Mouse (Mus musculus): ENCODE measurements around the gene Trmt61a.
A peak's percentile ranks its signal among the peaks of the same experiment; 100 is the strongest.
"Not testable (repeated sequence)": the region's sequence is repeated elsewhere in the genome, so short reads cannot be mapped to it uniquely, and the experiment has no call there.

Trmt61a gene

DNA sequence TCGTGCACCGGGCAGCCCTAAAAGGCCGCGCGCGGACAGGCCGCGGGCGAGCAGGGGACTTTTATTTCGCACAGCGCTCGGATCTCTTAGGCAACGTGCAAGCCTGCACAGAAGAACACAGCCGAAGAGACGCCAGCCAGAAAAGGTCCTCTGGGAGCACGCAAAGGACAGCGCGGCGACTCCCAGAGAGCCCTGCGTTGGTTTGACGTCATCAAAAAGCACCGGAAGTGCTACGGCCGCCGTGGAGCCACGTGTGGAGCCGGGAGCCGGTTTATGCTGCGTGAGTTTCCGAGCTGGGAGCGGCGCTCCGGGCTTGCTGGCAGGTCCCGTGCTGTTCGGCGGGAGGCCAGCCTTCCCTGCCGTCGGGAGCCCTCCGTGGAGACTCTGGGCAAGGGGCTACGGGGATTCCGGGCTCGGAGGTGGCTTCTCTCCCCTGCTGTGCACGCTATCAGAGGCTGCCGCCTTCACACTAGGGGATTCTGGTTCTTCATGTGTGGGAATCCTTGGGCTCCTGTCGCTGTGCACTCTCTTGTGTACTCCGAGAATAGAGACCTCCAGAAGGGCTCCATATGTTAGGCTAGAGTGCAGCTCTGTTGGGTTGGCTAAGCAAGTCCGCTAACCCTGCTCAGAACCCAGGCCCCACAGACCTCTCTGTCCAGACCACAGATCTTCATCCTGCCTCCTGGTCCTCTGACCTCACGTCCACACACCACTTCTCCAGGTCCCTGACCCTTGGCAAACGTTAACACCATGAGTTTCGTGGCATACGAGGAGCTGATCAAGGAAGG is at the start of gene Trmt61a:
Trmt61a (plus strand) TSS at position 224 of the 788 bp plus-strand sequence.
- DNase-seq = peak; percentile 93

DNA sequence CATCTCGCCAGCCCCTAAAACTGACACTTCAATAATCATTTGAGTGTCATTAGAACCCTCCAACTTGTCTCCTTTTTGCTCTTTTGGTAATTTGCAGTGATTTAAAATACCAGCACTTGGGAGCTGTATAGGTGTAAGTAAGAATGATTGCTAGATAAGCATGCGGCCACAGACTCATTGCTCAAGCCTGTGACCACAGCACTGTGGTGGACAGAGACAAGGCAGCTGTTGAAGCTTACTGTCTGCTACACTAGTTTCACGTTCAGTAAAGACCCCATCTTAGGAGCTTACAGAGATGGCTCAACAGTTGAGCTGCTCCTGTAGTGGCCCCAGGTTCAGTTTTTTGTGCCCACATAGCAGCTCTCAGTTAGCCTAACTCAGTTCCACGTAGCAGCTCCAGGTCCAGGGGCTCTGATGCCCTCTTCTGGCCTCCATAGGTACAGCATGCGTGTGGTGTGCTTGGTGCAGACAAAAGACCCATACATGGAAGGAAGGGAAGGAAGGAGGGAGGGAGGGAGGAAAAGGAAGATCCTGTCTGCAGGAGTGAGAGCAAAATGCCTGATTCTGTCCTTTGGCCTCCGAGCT is 29.8 kb upstream of the Trmt61a start:
- DNase-seq = peak; percentile 73

DNA sequence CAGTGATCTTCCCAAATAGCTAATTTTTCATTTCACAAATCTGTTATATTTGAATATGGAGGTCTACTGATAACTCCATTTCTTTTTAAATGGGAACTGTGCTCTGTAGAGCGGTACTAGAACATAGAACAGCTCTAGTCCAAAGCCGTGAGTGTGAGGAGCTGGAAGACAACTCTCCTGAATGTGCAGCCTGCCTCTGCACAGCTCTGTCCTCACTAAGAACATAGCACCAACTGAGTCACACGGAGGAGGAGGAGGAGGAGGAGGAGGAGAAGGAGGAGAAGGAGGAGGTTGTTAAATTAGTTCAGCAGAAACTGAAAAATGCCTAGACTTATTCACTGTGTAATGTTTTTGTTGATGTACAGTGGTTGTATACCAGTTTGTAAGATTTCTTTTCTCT is 25.0 kb upstream of the Trmt61a start:
- no peak for DNase-seq

DNA sequence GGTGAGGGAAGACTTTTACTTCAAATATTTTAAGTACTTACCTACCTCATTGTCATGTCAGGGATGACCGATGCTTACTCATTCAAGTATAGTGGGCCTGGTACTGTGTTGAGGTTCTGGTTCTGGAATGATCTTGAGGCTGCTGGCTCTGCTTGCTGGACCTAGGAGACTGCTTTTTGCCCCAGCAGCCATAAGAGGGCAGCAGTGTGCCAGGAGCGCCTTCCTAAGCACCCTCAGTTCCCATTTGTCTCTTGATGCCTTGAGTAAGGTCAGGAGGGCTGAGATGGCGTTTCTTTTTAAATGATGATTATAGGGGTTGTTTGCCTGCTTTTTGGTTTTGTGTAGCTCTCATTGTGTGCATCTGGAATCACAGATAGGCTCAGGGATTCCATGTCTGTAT is 24.5 kb upstream of the Trmt61a start:
- DNase-seq = peak; percentile 78

DNA sequence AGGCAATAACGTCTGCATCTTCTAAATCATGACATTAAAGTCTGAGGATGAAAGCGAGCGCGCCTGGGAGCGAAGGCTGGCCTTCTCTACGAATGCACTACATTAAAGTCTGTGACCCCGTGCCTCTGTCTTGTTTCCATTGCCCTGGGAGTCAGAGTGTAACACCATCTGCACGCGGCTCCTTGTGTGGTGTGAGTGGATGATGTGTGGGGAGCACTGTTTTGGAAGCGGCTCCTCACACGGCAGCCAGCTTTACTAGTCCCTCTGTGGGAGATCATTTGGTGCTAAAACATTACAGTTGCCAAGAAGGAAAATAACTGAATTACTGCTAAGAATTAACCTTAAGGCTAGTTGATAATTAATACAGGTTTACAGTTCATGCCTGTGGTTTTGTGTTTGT is 22.2 kb upstream of the Trmt61a start:
- no peak for DNase-seq

DNA sequence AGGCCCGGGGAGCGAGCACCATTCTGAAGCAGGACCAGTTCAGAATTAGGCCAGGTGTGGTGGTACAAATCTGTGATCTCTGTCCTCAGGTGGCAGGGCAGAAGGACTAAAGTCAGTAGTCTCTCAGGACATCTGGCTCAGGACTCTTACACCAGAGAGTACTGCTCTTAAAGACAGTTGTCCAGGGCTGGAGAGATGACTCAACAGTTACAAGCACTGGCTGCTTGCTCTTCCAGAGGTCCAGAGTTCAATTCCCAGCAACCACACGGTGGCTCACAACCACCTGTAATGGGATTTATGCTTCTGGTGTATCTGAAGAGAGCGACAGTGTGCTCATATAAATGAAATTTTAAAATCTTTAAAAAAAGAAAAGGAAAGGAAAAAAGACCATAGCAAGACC is 18.6 kb upstream of the Trmt61a start:
- DNase-seq = no peak

DNA sequence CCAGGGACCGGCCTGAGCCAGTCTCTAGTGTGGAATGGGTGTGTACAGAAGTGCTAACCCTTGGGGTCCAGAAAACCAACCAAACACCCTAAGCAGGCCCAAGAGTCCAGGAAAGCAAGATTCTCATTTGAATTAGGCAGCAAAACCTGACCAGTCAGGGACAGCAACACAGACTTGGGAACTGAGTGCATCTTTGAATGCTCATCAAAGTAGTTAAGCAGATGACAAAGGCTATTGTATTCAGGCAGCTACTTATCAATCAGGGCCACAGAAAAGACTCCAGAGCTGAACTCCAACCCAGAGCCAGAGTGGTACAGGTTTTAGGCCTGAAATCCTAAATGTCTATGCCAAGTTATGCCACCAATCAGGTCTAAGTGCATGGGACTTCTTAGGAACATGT is 17.3 kb upstream of the Trmt61a start:
- DNase-seq = no peak

DNA sequence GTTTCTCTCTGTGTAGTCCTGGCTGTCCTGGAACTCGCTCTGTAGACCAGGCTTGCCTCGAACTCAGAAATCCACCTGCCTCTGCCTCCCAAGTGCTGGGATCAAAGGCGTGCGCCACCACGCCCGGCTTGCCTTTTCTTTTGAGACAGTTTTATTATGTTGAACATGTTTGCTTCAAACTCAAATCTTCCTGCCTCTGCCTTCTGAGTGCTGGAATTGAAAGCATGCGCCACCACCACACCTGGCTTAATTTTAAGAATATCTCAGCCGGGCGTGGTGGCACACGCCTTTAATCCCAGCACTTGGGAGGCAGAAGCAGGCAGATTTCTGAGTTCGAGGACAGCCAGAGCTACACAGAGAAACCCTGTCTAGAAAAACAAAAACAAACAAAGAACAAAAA is 16.4 kb upstream of the Trmt61a start:
- DNase-seq = not testable (repeated sequence)

DNA sequence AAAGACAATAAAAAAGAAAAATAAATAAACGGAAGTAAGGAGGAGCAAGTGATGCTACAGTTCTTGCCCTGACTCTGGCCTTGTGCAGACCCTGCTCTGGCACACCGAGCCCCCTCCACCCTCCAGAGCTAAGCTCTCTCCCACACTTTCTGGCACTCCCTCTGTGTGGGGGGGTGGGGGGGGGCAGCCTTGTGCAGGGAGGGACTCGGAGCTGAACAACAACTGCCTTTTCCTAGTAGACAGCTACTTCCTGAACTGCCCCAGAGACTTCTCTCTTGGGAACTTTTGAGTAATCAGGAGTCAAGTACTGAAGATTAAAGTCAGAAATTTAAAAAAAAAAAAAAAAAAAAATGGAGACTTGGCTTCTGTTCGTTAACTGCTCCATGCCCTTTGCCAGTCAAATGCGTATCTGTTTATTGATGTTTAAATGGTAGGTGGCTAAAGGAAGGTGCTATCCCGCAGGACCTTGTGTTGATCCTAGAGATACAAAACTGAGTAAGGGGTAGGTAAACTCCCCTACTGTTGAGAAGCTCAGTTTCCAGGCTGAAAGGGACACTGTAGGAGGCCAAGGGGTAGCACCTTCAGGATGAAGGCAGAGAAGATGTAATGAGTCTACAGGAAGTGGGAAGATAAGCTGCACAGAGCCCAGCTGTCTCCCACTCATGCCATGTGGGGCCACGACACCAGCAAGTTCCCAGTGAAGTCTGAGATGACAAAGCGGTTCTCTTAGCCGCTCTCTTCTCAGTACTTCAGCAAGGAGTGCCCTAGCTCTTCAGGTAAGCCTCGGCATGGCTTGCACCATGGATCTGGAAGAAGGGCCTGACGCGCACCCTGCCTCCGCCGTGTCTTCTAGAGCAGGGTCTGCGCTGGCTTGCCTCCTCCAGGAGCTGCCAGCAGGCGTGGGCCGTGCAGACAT is 14.4 kb upstream of the Trmt61a start:
- DNase-seq = no peak

DNA sequence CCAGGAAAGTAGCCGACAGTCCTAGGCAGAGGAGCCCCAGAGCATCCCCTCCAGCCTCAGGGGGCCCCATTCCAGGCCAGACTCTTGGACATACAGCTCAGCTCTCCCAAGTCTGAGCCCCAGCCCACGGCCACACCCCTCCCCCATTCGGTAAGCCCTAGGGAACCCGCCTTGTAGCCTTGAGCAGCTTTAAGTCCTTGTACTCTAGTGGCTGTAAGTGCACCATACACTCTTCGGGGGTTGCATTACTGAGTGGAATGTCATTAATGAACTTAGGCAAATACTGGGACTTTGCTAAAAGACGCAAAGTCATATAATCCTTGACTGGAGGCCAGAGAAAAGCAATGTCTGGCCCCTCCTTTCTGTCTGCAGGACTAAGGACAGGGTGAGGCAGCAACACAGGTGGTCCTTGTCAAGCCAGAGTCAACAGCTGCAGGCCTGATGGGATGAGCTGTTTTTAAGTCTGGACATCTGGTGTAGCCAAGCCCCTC is 13.7 kb upstream of the Trmt61a start:
- no peak for DNase-seq

DNA sequence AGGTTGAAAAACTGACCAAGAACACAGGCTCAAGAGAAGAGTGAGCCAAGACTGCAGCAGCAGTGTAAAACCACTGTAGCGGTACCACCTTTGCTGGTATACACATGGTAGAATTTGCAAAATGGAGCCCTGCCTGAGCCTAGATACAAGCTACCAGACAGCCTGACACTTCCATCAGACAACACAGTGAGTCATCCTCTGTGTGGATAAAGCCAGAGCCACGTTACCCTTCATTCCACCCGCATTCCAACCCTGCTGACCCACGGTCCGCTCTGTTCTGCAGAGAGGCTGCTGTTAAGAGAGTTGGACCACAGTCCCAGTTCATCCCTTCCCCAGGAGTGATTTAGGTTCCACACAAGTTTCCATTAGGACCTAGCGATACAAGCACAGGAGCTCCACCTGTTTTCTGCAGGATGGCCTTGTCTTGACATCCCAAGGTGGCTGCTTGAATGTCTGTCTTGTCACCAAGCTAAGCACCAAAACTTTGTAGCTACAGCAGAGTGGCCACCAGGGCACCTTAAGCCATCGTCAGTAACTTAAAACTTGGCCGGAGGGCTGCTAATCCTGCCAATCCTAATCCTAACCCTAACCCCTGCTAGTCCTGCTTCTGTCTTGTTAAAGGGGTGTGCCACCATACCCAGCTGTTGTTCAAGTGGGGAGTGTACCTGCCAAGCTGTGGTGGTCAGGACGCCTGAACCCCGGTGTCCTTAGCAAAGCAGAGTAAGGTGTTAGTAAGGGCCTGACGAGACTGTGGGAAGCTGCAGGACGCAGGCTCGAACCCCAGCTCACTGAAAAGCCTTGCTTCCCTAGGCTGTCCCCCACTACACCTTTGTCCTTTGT is 12.6 kb upstream of the Trmt61a start:
- DNase-seq = no peak

DNA sequence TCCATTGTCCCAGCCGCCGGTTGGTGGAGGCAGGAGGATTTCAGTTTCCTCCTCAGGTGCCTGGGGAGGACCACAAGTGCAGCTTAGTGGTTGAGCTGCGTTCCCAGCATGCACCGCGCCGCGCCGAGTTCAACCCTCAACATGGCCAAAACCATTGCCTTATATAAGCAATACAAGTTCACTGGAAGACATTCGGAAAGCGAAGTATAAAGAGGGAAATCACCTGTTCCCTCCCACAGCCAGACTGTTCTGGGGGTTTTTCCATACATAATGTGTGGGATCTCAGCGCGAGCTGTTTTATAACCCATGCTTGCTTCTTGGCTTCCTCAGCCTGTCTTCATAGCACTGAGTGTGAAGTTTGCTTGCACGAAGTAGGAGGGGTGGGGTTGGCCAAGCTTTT is 11.5 kb upstream of the Trmt61a start:
- DNase-seq = no peak

DNA sequence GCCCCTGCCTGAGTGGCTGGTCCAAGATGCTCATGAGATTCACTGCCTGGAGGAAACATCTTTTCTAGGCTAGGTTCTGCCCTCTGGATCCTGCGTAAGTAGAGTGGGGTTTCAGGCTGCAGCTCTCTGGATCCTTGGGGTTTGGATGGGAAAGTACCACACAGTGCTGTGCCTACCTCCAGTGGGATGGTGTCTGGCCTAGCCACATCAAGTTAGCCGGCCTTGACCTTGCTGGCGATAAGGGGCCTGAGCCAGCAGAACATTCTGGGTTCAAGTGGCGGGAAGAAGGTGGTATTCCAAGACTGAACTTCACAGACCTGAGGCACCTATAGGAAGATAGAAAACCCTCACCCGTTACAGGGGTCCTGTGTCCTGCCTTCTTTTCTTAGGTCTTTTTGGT is 10.5 kb upstream of the Trmt61a start:
- DNase-seq = no peak

DNA sequence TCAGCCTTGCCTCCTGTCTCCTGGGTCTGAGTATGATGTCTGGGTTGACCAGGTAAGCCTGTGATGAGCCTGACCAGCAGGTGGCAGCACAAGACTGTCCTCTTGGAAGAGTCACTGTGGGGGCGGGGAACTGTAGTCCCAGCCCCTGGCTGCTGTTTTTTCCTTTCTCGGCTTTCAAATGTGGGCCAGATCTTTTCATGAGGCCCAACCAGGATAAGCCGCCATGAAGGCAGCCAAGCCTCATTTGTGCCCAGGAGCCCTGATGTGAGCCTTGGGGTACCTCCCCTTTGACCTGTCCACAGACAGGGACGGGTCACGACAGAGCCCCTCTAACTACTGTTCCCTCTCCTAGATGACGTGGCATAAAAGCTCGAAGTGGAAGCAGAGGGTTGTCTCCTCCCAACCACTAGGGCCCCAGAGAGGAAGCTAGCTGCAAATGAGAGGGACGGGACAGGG is 9.4 kb upstream of the Trmt61a start:
- DNase-seq = peak; percentile 100

DNA sequence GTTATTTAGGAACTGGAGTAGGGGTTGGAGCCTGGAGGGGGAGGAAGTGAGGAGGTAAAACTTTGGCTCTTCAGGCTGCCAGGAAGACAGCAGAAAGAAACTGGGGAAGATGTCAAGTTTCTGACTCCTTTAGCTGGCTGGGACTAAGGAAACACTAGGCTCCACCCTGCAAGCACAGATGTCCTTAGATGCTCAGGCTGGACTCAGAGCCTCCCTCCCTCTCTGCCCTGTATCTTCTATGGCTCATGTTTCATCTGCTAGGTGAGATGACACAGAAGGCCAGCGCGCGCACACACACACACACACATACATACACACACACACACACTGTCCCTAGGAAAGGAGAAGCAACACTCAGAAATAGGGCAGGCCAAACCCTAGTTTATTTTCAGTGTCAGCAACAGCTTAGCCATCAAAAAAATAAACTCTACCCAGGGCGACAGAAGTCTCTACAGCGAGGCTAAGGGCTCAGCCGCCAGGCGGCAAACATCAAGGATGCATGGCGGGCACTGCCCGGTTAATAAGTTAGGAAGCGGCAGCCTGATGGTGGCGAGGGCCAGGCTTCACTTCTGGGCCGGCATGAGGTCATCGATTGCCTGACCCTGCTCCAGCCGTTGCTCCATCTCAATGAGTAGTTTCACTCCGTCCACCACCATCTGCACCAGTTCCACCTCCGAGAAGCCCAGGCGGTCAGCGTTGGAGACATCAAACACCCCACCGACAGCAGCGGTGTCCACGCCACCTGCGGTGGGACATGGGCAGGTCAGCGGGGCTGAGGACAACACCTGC is 8.7 kb upstream of the Trmt61a start:
- no peak for DNase-seq

DNA sequence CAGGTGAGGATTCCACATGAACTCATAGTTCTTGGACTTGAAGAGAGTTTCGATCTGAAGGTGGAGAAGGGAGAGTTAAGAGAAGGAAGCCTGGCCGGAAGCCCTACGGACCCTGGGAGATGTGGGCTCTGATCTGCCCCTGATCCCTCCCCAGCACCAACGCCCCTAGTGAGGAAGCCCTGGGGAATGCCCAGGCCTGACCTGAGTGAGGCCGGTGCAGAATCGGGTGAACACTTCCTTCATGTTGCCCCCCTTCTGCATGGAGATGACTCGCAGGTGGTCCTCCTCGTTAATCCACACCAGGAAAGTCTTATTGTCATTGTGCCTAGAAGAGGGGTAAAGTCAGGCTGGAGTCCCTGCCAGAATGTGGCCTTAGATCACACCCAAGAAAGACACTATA is 7.9 kb upstream of the Trmt61a start:
- DNase-seq = no peak

DNA sequence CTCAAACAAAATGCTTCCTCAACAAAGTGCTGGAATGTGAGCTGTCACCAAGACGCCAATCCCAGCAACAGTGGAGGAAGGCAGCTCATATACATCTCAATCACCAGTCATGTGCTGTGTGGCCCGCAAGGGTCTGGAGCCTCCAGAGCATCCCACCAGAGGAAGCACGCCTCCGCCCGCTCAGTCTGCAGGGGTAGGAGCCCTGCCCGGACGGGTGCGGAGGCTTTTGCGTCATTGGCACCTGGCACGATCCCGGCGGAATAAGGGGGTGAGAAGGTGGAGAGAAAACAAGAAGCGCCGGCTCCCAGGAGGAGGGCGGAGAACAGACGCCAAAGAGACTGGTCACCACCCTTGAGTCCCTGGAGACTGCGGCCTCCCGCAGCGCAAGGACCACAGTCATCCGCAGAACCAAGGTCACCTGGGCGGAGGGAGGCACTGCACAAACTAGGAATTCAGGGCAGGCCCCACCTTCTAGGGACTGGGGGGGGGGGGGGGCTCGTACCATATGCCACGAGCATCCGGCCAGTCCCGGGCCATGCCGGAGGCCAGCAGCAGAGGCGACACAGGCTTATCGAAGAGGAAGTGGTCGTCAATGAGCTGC is 7.4 kb upstream of the Trmt61a start:
- DNase-seq = no peak

DNA sequence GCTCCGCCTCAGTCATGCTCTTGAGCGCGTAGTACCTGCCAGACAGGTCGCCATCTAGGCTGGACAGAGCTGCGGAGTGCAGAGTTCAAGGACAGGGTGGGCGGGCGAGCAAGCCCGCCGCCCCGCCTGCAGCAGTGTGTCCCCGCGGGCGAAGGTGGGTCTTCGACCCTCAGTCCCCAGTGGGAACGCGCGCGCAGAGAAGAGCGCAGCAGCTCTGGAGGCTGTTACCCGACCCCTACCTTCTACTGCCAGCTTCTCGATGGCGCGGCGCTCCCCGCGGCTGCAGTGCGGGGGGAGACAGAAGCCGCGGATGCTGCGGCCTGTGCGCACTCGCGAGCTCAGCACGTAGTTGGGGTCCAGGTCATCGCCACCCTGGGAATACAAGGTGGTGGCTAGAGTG is 6.9 kb upstream of the Trmt61a start:
- peak; percentile 57 for DNase-seq

DNA sequence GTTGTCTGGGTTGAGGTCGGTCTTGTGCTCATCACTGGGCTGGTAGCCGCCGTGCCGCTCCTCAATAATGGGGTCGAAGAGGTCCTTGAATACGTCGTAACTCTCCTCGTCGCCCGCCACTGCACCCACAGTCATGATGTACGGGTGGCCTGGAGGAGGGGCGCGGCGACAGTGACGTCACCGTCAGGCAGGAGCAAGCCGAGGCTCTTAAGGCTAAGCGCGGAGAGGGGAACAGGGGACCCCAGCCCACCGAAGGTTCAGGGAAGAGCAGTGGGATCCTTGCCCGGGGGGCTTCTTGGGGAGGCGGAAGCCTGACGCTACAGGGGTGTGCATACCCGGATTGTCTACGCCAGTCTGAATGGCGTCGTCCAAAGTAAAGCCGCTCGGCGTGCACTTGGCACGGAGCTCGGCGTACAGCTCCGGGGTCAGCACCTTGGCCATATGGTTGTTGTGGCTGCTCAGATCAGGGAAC is 6.4 kb upstream of the Trmt61a start:
- DNase-seq = peak; percentile 85

DNA sequence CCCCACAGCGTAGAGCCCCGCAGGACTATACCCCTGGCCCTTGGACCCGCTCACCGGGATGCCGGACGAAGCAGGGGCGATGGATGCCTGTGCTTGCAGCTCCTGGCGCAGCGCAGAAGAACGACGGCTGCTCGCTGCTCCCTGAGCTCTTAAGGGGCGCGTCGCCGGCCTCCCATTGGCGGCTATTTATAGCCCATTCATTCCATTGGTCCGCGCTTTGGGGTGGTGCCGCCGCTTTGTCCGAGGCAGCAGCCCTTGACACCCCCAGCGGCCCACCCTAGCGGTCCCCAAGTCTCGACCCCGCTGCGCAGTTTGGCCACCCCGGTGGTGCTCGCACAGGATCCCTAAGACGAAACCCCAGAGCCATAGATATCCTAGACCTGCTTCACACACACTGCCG is 5.7 kb upstream of the Trmt61a start, which contains the start of gene Ckb:
Ckb (minus strand) TSS at position 163 of the 400 bp plus-strand sequence.
- DNase-seq = peak; percentile 74

DNA sequence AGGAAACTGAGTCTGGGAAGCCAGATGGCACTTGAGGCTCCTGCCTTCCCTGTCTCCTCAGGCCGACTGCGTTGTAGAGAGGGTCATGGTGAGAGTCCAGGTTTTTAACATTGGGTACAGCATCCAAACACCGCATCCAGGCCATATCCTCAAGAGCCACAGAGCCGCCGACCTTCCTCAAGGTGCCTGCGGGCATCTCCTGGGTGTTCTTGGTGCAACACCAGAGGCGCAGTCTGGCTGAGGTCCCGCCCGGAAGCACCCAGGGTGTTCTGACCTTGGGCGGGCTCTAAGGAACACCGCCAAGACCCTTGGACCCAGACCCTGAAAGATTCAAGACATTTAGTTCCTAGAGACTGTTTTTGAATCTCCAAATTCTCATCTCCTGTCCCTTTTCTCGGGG is 5.3 kb upstream of the Trmt61a start:
- no peak for DNase-seq

All from thymus, postnatal 4 days (tissue).